Mouse (Mus musculus) c-Kit-positive CD71-negative TER-119-negative erythroid progenitor cells, embryonic 14.5 days (primary cell): ENCODE data around the gene Zfp574.

Source experiments
- DNase-seq: peaks from one replicate; pipeline ENCODE4 v3.0.0-alpha.2; 2013; ENCODE audit warnings: low read depth

The Zfp574 gene

DNA sequence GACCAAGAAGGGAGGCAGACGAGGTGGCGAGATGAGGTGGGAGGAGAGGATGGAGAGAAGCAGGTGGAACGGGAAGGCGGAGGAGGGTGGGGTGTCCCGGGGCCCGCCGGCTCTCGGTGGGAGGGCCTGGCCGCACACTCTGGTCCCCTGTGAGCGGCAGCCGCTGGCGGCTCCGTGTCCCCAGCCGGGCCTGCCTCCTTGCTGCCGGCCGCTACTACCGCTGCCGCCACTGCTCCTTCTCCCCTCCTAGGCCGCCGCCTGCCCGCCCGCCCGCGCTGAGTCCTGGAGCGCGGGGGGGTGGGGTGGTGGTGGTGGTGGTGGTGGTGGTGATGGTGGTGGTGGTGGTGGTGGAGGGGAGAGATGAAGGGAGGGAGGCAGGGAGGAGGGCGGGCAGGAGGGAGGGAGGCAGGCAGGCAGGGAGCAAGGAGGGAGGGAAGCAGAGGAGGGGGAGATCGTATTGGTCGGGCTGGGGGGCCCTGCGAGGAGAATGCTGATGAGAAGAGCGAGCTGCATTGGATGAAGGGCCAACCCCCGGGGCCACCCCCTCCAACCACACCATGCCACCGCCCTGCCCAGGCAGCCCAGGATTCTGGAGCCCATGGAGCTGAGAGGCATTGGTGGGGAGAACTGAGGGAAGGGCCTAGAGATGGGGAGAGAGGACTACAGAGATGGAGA is 486 bp downstream of the Zfp574 start:
- no peak for DNase-seq

DNA sequence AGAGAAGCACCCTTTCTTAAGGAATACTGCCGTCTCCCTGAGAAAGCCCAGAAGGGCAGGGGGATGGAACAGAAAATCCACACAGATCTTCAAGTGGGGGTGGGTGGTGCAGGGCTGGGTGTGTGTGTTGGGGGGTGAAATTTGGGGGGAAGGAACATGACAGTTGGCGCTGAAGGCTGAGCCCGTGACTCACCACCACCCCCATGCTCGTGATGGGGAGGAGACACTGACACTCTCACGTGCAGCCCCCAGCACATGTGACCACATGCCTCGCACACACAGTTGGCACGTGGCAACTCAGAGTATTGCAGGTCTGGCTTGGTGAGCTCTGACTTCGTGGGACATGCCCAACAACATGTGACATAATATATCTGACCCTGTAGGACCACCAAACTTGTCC is 1.6 kb downstream of the Zfp574 start:
- DNase-seq, result no peak

DNA sequence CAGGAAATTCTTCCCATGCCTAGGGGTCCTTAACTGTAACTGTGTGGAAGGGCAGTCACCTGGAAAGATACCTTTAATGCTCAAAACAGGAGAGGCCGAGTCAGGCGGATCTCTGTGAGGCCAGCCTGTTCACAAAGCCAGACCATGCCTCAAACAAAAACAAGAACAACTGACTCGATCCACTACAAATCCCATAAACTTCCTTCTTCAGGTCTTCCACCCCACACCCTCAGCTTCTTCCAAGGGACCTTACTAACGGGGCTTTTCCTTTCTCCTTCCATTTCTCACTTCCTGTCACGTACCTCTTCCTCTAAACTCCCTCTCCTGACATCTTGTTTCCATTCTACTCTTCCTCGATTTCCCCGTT is 3.9 kb downstream of the Zfp574 start:
- DNase-seq, result no peak

DNA sequence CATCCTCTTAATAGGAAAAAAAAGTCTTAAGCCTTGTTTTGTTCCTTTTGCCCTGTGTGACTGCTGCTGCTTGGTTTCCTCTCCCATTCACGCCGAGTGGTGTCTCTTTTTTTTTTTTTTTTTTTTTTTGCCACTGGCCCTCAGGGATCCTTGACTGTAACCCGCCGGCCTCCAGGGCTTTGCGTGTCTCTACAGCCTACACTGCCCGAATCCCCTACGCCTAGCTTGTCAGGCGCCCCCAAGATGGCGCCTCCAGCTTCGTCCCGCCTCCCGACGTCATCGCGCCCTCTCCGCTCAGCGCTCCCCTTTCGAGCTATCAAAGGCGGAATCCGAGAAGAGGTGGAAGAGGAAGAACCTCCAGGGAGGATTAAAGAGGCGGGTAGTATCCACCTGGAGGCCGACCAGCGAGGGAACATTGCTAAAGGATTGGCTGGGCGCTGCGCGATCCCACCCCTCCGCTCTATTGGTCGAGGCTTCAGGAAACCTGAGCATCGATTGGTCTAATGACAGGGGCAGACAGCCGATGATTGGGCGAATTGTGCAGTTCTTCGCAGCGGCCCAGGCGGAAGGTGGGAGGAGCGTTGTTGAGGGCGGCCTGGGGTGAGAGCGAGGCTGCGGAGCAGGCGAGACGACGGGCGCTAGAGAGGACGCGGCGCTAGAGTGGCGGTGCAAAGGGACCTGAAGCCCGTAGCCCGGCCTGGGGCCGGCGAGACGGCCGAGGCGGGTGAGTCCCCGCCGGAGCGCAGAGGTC is 4.5 kb downstream of the Zfp574 start:
- DNase-seq, result peak; percentile 95

DNA sequence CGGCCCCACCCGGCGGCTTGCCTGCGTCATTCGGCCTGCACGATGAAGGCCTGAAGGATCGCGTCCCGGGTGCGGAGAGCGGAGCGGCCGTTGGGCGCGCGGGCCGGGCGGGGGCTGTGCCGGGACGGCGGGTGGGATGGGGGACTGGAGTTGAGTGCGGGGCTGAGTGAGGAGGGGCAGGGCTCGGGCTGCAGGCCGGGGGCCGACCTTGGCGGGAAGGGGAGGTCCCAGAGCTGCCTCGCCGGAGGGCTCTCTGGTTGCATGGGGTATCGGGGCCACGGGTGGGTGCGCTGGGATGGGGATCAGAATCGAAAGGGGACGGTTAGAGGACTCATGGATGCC is 5.0 kb downstream of the Zfp574 start:
- DNase-seq, result no peak

DNA sequence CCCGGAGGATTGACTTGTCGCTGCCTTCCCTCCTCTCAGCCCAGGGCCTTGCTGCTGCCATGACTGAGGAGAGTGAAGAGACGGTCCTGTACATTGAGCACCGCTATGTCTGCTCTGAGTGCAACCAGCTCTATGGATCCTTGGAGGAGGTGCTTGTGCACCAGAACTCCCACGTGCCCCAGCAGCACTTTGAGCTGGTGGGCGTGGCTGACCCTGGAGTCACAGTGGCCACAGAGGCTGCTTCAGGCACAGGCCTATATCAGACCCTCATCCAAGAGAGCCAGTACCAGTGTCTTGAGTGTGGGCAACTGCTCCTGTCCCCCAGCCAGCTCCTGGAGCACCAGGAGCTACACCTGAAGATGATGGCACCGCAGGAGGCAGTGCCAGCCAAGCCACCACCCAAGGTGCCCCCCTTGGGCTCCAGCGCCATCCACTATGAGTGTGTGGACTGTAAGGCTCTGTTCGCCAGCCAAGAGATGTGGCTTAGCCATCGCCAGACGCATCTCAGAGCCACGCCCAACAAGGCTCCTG is 7.2 kb downstream of the Zfp574 start:
- no peak for DNase-seq

DNA sequence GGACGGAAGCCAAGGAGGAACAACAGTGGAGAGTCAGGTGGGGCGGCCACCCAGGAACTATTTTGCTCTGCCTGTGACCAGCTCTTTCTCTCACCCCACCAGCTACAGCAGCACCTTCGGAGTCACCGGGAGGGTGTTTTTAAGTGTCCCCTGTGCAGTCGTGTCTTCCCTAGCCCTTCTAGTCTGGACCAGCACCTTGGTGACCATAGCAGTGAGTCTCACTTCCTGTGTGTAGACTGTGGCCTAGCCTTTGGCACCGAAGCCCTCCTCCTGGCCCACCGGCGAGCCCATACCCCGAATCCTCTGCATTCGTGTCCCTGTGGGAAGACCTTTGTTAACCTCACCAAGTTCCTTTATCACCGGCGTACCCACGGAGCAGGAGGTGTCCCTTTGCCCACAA is 8.1 kb downstream of the Zfp574 start:
- no peak for DNase-seq

DNA sequence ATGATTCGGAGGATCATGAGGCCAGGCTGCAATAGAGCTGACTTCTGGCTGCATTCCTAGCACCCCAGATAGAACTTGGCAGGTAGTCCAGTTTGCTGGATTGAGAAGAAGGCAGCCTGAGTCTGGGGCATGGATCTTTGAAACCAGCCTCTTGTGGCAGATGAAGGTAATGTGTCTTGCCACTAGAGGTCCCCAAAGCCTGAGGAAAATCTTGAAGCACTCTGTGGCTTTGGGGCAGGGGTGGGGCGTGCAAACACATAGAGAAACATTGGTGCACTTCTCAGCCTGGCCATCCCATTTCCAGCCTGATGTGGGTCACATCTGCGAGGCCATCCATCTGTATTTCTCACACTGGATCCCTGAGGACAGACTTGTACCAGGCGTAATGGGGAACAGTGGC is 10.1 kb downstream of the Zfp574 start:
- peak; percentile 57 for DNase-seq

DNA sequence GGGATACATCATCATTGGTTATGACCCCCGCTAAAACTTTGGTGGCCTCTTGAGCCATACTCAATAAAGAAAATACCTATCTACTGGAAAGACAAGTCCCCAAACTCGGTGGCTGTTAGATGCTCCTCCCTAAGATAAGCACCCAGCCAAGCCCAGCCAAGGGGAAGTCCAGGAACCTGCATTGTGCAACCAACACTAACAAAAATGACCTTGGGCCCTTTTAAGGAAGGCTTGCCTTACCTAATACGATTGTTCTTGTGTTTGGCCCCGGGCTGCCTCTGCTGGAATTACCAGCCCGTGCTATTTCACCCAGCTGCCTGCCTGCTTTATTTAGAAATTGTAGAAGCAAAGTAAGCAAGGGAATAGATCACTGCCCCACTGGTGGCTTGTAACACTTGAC is 12.3 kb downstream of the Zfp574 start:
- no peak for DNase-seq

DNA sequence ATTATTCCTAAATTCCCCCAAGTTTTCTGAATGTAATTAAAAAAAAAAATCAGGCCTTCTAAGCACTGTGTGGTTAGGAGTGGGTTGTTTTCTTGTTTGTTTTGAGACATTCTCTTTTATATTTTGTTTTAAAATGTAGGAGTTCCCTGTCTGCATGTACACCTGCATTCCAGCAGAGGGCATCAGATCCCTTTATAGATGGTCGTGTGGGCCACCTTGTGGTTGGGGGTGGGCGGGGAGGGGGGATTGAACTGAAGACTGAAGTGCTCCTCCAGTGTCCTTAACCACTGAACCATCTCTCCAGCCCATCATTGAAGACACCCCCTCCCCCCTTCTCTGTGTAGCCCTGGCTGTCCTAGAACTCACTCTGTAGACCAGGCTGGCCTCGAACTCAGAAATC is 14.3 kb downstream of the Zfp574 start:
- DNase-seq, result no peak

DNA sequence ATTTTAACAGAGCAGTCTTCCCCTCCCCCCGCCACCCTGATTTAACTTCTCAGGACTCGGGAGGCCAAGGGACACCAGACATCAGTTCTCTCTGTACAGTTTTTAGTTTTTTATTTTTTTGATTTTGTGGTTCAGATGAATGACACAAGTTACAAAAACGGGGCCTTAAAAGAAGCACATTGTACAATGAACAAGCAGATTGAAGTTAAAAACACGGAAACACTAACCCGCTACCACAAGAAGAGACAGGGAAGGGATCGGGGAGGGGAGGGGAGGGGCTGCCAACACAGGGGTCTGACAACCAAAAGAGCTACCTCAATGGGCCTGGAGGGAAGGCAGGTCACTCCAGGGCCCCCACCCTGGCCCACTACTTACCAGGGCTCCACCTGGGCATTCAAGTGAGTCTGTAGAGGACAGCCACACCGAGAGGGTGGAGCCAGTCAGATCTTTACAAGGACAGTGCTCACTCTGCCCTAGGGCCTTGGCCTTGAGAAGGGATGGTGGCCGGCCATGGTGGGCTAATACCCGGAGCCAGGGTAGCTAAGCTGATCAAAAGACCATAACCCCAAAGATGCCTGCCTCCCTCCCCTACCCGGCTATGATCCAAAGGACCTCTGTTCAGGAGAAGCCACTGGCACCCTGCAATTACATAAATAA is 15.0 kb downstream of the Zfp574 start:
- DNase-seq, result no peak

DNA sequence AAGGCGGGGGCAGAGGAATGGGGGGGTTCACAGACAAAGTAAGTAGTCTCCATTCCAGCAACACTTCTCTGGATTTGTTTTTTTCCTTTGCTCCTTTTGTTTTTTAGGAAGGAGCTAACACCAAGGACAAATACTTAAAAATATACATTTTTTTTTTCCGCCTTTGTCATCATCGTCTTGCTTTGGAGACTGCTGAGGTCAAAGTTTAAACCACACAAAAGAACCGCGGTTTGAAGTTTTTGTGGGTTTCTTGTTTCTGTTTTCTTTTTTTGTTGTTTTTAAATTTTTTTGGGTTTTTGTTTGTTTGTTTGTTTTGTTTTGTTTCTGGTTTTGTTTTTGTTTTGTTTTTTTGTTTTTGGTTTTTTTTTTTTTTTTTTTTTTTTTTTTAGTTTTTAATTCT is 15.6 kb downstream of the Zfp574 start:
- DNase-seq, result no peak

DNA sequence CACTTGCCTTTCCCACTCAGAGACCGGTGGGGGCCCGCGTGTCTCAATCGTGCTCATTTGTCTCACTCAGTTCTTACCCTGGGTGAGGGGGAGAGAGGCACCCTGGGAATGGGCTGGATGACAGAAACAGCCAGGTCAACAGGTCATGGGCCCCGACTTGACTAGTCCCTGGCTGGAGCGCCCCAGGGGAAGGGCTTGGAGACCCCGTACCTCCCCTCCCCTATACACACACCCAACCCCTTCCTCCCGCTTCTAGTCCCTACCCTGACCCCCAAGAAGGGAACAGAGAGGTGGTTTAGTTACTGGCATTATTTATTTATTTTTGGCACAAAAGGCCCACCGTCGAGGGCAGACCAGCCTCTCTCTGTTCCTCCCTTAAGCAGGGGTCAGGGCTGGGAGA is 16.2 kb downstream of the Zfp574 start:
- no peak for DNase-seq

DNA sequence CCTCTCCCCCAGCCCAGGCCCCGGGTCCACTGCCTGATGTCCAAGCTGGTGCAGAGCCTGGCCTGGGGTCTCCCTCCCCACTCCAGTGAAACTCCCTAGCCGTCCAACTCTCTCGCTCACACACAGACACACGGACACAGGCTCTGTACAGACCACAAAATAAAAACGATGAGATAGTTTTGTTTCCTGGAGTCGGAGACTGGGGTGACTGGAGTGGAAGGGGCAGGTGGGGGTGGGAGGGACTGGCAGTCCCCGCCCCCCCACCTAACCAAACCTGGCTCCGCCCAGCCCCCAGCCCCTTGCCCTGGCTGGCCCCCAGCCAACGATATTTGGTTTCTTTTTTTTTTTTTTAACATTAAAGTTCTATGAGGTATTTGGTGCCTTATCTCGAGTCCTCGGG is 16.6 kb downstream of the Zfp574 start:
- DNase-seq, result no peak

DNA sequence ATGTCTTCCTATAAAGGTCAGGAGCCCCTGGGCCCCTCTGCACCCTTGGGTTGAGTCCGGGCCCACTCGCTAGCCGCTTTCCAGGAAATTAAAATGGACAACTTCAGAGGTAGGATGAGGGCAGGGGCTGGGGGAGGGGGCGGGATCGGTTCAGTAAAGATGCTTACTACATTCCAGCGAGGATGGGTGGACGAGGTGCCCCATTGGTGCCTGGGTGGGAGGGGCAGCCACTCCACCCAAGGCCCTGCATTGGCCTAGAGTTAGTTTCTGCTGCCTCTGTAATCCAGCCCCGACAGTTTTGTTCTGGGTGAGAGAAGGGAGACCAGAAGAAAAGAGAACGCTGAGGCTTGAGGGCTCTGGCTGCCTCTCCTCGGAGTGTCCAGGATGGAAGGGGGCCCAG is 17.5 kb downstream of the Zfp574 start:
- no peak for DNase-seq

DNA sequence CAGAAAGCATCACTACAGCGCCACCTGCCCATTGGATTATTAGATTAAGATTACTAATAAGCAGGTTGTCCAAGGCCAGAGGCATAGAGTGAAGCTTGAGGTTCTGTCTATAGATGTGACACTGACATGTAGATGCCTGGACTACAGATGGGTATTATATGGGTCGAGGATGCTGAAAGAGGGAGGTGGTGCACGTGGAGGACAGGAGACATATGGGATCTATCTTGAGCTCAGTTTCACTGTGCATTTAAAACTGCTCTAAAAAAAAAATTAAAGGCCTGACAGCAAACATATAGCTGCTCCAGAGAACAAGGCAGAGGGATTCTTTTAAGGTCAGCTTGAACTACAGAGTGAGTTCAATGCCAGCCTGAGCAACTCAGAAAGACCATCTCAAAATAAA is 25.8 kb downstream of the Zfp574 start:
- no peak for DNase-seq

DNA sequence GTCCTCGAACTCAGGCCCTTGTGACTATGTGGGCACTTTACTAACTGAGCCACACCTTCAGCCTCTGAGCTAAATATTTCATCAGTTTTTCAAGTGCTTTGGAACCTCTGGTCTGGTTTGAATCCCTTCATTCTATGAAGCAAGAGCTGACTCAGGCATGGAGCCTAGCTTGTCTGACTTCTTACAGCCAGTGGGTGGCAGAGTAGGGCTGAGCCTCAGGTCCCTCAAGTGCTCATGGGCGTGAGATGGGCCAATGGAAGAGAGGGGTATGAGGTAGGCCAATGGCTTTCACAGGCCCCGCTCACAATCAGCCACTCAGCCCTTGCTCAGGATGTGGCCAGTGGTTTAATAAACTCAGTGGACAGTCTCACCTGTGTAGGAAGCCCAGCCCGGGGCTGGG is 27.2 kb downstream of the Zfp574 start:
- no peak for DNase-seq

DNA sequence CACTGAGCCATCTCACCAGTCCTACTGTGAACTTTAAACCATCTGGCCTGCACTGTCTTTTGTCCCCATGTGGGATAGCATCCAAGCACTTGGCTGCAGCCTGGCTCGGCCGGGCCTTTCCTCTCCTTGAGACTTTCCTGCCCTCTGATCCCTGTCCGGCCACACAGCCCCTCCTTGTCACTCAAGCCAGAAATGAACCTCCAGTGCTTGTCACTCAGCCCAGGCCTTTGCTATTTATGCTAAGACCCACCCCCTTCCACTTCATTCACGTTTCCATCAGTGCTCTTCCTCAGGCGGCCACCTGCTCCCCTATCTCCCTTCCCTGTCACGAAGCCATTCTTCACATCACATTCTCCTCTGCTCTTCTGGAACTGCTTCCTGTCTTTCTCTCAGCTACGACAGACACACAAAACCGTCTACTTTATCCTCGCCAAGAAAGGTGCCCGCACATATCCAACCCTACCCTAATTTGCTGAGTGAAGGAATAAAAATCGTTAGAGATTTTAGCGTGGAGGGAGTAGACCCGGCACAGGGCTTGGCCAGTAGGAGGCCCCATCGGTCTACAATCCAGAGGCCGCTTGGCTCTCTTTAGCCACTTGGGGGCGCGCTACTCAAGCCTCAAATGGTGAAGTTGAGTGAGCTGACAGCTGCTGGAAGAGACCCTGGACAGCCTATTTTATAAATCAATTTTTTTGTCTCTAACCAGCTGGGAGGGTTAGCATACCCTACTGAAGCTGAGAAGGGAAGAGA is 33.2 kb downstream of the Zfp574 start:
- DNase-seq, result peak; percentile 93

DNA sequence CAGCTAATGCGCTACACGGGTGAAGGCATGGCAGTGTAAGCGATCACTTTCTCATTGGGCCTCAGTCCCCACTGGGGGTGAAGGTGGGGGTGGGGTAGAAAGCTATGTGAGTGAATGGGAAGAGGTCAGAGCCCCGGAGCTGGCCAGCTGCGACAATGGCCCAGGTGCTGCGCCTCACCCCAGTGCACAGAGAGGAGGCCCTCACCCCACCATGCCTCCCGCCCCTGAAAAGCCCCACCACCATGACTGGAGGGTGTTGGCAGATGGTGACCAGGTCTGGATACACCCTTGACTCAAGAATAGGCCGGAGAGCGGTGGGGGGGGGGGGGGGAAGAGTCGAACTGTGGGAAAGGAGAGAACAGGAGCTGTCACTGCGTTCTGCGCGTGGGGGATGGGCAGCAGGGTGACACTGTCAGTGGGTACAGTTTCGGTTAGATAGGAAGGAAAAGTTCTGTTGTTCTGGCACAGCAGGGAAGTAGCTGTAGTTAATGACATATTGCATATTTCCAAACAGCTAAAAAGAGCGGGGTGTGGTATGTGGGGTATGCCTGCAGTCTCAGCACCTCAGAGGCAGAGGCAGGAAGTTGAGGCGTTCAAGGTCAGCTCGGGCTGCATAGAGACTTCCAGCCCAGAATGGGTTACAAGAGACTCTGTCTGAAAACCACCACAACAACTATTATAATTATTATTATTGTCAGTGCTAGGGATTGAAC is 34.6 kb downstream of the Zfp574 start:
- DNase-seq, result no peak

DNA sequence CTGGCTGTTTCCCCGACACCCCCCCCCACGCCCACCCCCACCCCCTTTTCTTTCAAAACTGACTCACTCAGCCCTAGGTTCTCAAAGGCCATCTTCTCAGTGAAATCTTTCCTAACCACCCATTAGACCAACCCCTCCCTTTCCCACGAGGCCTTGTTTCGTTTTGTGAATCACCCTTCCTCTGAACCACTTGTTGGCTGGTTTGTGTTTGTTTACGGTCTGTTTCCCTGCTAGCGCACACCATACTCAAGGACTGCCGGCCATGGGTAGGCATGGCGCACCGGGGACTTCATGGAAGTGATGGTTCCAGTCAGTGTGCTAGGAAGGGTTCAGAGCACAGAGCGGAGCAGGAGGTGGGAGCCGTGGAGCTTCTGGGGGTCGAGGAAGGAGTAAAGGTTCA is 37.0 kb downstream of the Zfp574 start:
- no peak for DNase-seq

DNA sequence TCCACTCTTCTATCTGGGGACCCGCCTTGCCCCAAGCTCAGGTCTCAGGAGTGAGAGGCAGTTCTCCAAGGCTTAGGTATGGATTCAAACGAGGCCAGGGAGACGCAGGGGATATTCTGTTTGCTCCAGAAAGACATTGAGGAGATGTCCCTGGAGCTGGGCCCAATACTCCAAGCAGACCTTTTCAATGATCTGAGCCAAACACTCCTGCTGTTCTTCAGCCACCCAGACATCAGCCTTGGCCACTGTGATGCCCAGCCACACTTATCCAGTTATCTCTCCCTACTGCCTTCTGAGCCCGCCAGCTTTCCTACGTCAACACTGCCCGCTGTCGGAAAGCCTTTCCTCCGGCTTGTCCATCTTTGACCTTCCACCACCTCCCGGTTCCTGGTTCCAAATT is 38.0 kb downstream of the Zfp574 start:
- no peak for DNase-seq
